Mouse (Mus musculus): ENCODE data around the gene Tsc1. TPM values are rescaled to one million over a fixed set of nuclear protein-coding genes. Genes with fewer than 3 reads are reported as not detected.

The Tsc1 gene
- total RNA-seq, 2 experiments from 2014 or later, result 26.2 to 26.3 TPM

- no peak for DNase-seq
- intact Hi-C loops (cut with DNase I), result no loop called here
Observed at GRCm38 (mm10) chr2:28612436-28613063, 28.5 kb upstream of the Tsc1 start.

GRCm38 (mm10) chr2:28613599-28613998, 27.4 kb upstream of the Tsc1 start:
- intact Hi-C loops (cut with DNase I), result no loop called here
- DNase-seq, result no peak

- intact Hi-C loops (cut with DNase I), result no loop called here
- DNase-seq, result no peak
Observed at GRCm38 (mm10) chr2:28616358-28616757, 24.7 kb upstream of the Tsc1 start.

- DNase-seq, result no peak
- intact Hi-C loops (cut with DNase I), result no loop called here
Observed at GRCm38 (mm10) chr2:28616874-28617273, 24.2 kb upstream of the Tsc1 start.

GRCm38 (mm10) chr2:28617498-28618486, 23.2 kb upstream of the Tsc1 start:
- intact Hi-C loops (cut with DNase I), result no loop called here
- no peak for DNase-seq

- intact Hi-C loops (cut with DNase I), result no loop called here
- DNase-seq, result no peak
Observed at GRCm38 (mm10) chr2:28618777-28619336, 22.2 kb upstream of the Tsc1 start.

GRCm38 (mm10) chr2:28619369-28619768, 21.7 kb upstream of the Tsc1 start:
- intact Hi-C loops (cut with DNase I), result no loop called here
- no peak for DNase-seq

- intact Hi-C loops (cut with DNase I), result no loop called here
- DNase-seq, result no peak
Observed at GRCm38 (mm10) chr2:28620522-28620921, 20.5 kb upstream of the Tsc1 start.

- intact Hi-C loops (cut with DNase I), result no loop called here
- DNase-seq, result no peak
Observed at GRCm38 (mm10) chr2:28621111-28621510, 19.9 kb upstream of the Tsc1 start.

- intact Hi-C loops (cut with DNase I), result loop anchor here (1.0 kb wide), 1 partner anchor 28 kb away; no protein-coding TSS in a partner anchor
- peak in 1 of 2 experiments; percentile 17 for DNase-seq
Observed at GRCm38 (mm10) chr2:28621664-28622171, 19.3 kb upstream of the Tsc1 start, which contains the start of gene Gfi1b. Gene Gfi1b, minus strand, starts transcription at chr2:28621982.

GRCm38 (mm10) chr2:28622521-28623124, 18.4 kb upstream of the Tsc1 start:
- intact Hi-C loops (cut with DNase I), result loop anchor here (1.0 kb wide), 1 partner anchor 29 kb away; no protein-coding TSS in a partner anchor
- DNase-seq, result peak; percentile 29 to 43

- DNase-seq, result no peak
Observed at GRCm38 (mm10) chr2:28624870-28625269, 16.2 kb upstream of the Tsc1 start.

GRCm38 (mm10) chr2:28626038-28626437, 15.0 kb upstream of the Tsc1 start:
- intact Hi-C loops (cut with DNase I), result no loop called here
- no peak for DNase-seq

More at GRCm38 (mm10) chr2:28624870-28625269, 16.2 kb upstream of the Tsc1 start:
- intact Hi-C loops (cut with DNase I), result no loop called here

GRCm38 (mm10) chr2:28628053-28628452, 13.0 kb upstream of the Tsc1 start:
- no peak for DNase-seq
- intact Hi-C loops (cut with DNase I), result no loop called here

- intact Hi-C loops (cut with DNase I), result no loop called here
- no peak for DNase-seq
Observed at GRCm38 (mm10) chr2:28629911-28630381, 11.1 kb upstream of the Tsc1 start.

GRCm38 (mm10) chr2:28632626-28633025, 8.4 kb upstream of the Tsc1 start:
- DNase-seq, result no peak
- intact Hi-C loops (cut with DNase I), result no loop called here

- no peak for DNase-seq
Observed at GRCm38 (mm10) chr2:28633136-28633535, 7.9 kb upstream of the Tsc1 start.

GRCm38 (mm10) chr2:28635199-28635598, 5.8 kb upstream of the Tsc1 start:
- DNase-seq, result no peak
- intact Hi-C loops (cut with DNase I), result no loop called here

More at GRCm38 (mm10) chr2:28633136-28633535, 7.9 kb upstream of the Tsc1 start:
- intact Hi-C loops (cut with DNase I), result no loop called here

GRCm38 (mm10) chr2:28637106-28637845, 3.8 kb upstream of the Tsc1 start:
- no peak for DNase-seq
- intact Hi-C loops (cut with DNase I), result no loop called here

- intact Hi-C loops (cut with DNase I), result no loop called here
- DNase-seq, result no peak
Observed at GRCm38 (mm10) chr2:28638352-28638751, 2.7 kb upstream of the Tsc1 start.

Measured in heart, postnatal 36 days (tissue).